Mouse (Mus musculus): ENCODE results near the gene Rnf157.

- TF ChIP-seq CTCF (IDR thresholded peaks at IDR 0.05; ENCODE audit: extremely low read depth, insufficient read depth, low read length) (no peak), POLR2A (IDR thresholded peaks at IDR 0.05; ENCODE audit: extremely low read depth, insufficient read depth, low read length) (no peak)
These were observed 8.3 kb upstream of the Rnf157 start for GRCm38 (mm10) chr11:116421102-116421501.

All from cortical plate, adult 2 months (tissue).